Mouse (Mus musculus): ENCODE measurements around the gene Borcs5.

Gene Borcs5

GRCm38 (mm10) chr6:134626564-134626963 is 12.7 kb upstream of the Borcs5 start:
- no peak for DNase-seq (ENCODE audit: extremely low spot score)

GRCm38 (mm10) chr6:134630447-134630846 is 8.9 kb upstream of the Borcs5 start:
- DNase-seq (ENCODE audit: extremely low spot score): no peak

DNA sequence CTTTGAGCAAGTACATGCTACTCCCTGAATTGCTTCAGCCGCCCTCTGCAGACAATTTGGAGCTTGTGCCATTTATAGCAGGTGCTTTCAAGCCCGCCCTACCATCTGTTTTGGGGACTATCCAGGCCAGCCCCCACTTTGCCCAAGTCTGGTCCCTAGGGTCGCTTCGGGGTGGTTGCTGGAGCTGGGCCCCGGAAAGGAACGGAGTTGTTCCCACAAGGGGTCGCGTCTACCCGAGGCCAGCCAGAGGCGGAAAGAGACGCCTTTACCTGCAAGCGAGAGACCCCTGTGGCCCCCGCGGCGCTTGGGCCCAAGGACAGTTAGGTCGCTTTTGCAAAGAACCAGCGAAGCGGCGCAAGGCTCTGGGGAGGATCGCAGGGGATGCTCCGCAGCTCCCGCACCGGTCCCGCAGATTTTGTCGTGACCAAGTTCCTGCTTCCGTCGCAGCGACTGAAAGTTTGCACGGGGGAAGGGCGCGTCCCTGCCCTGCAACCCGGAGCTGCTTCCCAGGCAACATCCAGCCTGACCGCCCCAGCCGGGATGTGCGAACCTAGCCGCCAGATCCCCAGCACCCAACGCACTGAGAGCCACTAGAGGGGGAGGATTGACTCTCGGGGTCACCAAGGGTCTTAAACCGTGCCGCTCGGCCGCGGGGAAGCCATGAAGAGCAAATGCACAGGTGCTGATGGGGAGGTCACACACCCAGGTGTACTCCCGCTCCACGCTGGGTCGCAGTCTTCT is 7.2 kb upstream of the Borcs5 start, which contains the start of gene Mansc1:
TSS of gene Mansc1 (minus strand) at position 542 of the 741 bp plus-strand sequence.
- peak; percentile 55 for DNase-seq (ENCODE audit: extremely low spot score)

- no peak for DNase-seq (ENCODE audit: extremely low spot score)
Observed at GRCm38 (mm10) chr6:134632756-134633155, 6.6 kb upstream of the Borcs5 start.

GRCm38 (mm10) chr6:134633553-134633952 is 5.8 kb upstream of the Borcs5 start:
- no peak for DNase-seq (ENCODE audit: extremely low spot score)

GRCm38 (mm10) chr6:134636476-134636875 is 2.8 kb upstream of the Borcs5 start:
- DNase-seq (ENCODE audit: extremely low spot score): no peak

- DNase-seq (ENCODE audit: extremely low spot score): no peak
Observed at GRCm38 (mm10) chr6:134639900-134640299, 590 bp downstream of the Borcs5 start.

- peak; percentile 89 for DNase-seq (ENCODE audit: extremely low spot score)
Observed at GRCm38 (mm10) chr6:134640485-134641475, 1.5 kb downstream of the Borcs5 start.

GRCm38 (mm10) chr6:134641738-134642446 is 2.6 kb downstream of the Borcs5 start:
- no peak for DNase-seq (ENCODE audit: extremely low spot score)

- no peak for DNase-seq (ENCODE audit: extremely low spot score)
Observed at GRCm38 (mm10) chr6:134643296-134643695, 4.0 kb downstream of the Borcs5 start.

GRCm38 (mm10) chr6:134646835-134647234 is 7.5 kb downstream of the Borcs5 start:
- DNase-seq (ENCODE audit: extremely low spot score): no peak

DNA sequence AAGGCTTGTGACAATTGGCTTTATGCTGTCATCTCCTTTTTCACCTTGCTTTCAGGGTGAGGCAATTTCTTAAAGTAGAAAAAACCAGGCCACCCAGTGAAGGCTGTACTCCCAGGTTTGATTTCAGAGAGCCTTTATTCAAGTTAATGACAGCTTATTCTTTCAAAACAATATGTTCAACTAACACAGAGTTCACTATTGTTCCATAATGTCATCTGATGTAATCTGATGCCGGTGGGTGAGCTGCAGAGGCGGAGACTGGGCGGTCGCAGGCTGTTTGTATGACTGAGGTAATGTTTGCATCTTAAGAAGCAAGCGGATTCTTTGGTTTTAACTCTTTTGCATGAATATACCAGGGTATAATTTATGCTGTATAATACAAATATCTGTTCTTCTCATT is 8.3 kb downstream of the Borcs5 start:
- DNase-seq (ENCODE audit: extremely low spot score): no peak

- no peak for DNase-seq (ENCODE audit: extremely low spot score)
Observed at GRCm38 (mm10) chr6:134648356-134648755, 9.0 kb downstream of the Borcs5 start.

- no peak for DNase-seq (ENCODE audit: extremely low spot score)
Observed at GRCm38 (mm10) chr6:134656527-134656926, 17.2 kb downstream of the Borcs5 start.

DNA sequence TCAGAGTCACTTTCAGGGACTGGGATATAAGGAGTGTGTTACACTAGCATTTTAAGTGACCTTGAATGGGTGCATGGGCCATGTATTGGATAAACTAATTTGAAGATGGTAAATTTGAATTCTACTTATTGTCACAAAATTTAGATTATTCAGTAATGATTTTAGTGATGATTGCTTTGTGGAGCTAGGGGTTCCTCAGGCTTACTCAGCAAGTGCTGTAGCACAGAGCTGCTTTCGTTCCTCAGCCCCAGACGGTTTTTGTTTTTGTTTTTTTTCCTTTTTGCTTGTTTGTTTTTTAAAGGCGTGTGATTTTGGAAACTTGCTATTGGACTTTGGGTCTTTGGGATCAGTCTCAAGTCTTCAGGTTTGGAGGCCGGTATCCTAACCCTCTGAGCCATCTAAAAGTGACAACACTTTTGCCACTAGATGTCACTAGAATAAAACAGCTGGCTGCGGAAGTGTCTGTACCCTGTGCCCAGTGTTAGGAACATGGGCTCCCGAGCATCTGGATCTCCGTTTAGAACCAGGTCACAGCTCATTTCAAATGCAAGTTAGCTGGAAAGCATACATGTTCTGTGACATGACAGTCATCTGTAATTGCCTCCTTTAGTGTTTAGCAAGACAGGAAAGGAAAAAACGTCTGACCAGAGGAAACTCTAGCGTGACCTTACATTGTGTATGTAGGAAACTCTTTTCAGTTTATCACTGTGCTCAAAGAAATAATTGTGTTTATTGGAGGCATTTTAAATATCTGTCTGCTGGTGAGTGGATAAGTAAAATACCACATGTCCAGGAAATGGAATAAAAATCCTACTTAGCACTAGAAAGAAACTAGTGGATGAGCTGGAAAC is 20.0 kb downstream of the Borcs5 start:
- peak; percentile 51 for DNase-seq (ENCODE audit: extremely low spot score)

DNA sequence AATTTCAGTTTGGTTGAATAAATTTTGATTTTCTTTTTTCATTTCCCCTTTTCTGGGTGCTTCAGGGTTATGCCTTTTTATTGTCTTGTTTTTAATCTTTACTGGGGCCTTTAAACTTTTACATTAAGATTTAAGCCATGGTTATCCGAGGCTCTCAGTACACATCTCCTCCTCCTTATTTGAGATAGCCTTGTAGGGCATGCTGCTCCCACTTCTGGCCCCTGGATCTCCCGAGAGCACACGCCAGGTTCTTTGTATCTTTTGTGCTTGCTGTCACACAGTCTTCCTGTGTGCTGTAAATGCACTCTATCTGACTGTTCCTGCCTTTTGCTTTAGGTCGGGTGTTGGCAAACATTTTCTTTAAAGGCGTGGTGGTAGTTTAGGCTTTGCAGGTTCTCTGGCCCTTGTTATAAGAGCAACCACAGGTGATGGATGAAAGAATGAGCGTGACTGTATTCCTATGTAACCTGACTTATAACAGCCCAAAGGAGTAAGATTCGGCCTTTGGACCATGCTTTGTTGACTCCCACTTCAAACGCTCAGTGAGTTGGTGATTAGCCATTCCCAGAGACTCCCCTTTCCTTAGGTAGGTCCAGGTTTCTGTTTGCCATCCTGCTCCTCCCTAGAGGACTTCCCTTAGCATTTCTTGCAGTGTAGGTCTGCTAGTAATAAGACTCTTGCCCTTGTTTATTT is 21.6 kb downstream of the Borcs5 start:
- no peak for DNase-seq (ENCODE audit: extremely low spot score)

GRCm38 (mm10) chr6:134664573-134664972 is 25.3 kb downstream of the Borcs5 start:
- no peak for DNase-seq (ENCODE audit: extremely low spot score)

DNA sequence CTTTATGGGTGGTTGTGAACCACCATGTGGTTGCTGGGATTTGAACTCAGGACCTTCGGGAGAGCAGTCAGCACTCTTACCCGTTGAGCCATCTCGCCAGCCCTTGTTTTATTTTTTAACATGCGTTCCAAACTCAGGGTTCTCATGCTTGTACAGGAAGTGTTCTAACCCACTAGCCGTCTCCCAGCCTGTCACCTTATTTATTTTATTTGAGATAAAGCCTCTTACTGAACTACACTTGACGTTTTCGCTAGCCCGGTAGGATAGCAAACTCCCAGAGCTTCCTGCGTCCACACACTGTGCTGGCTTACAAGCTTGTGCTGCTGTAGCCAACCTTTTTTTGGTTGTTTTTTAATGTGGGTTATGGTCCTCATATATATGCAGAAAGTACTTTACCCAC is 26.5 kb downstream of the Borcs5 start:
- no peak for DNase-seq (ENCODE audit: extremely low spot score)

GRCm38 (mm10) chr6:134668519-134668918 is 29.2 kb downstream of the Borcs5 start:
- DNase-seq (ENCODE audit: extremely low spot score): no peak

DNA sequence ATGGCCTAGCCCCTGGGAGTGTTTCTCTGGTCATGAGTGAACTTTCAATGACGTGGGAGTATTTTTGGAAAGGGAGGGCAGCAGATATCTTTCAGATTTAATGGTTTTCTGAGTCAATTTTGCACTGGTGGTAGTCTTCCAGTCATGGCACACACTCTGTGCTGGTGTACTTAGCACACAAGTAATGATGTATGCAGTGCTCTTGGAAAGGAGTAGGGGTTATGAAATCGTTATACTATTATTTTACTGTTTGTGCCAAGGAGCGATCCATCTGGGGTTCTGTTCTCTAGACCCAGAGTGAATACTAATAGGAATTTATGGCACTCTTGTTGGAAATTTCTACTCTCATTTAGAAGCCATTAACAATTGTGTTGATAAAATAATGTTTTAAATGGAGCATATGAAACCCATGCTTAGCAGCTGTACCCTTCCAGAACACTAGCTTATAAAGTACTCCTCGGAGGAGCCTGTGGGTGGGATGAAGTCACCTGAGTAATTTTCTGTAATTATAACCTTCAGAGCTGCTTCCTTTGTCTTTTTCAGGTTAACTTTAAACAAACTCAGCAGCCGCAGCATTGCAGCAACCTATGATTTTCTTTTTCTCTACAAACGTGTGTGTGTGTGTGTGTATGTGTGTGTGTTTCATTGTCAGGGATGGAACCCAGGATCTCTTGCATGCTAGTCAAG is 30.0 kb downstream of the Borcs5 start:
- DNase-seq (ENCODE audit: extremely low spot score): no peak
